Mouse (Mus musculus) spleen, adult 2 months (tissue): ENCODE measurements around the gene Irf2bp1. TPM values are rescaled to one million over a fixed set of nuclear protein-coding genes. Genes with fewer than 3 reads are reported as not detected.

Experiments used
- DNase-seq, 2 experiments: peaks; one replicate each; pipeline versions ENCODE4 v3.0.0 to v3.0.0-alpha.2; 2012 to 2021; ENCODE audit warnings: low spot score in 2 of 2, low read depth in 1 of 2
- H3K27ac ChIP-seq: fragments of 200-500 bp; 2 replicates; pipeline ENCODE4 v1.5.1; 2012; ENCODE audit warnings: low read length, inconsistent platforms; ENCODE audit not compliant: insufficient read depth
- H3K27me3 ChIP-seq: fragments of 200-500 bp; 2 replicates; pipeline ENCODE4 v1.6.1; 2012; ENCODE audit warnings: mild to moderate bottlenecking, moderate library complexity, low read length, inconsistent platforms; ENCODE audit not compliant: control insufficient read depth, insufficient read depth
- H3K36me3 ChIP-seq: fragments of 200-500 bp; 2 replicates; pipeline ENCODE4 v1.6.1; 2012; ENCODE audit warnings: mild to moderate bottlenecking, low read length, inconsistent platforms; ENCODE audit not compliant: control insufficient read depth, insufficient read depth
- H3K4me1 ChIP-seq: fragments of 200-500 bp; 2 replicates; pipeline ENCODE4 v1.6.1; 2011; ENCODE audit warnings: inconsistent platforms; ENCODE audit not compliant: control insufficient read depth, insufficient read depth, insufficient read length
- H3K4me3 ChIP-seq: fragments of 200-500 bp; 2 replicates; pipeline ENCODE4 v1.5.1; 2011; ENCODE audit warnings: mild to moderate bottlenecking, inconsistent platforms; ENCODE audit not compliant: insufficient read depth, insufficient read length; ENCODE audit errors: extremely low read depth
- CTCF ChIP-seq: fragments of 200-500 bp; IDR thresholded peaks from 2 replicates; pipeline ENCODE4 v1.5.1; 2011; ENCODE audit warnings: mild to moderate bottlenecking, inconsistent platforms; ENCODE audit not compliant: insufficient read depth, insufficient read length, insufficient replicate concordance; ENCODE audit errors: extremely low read depth
- POLR2A ChIP-seq: fragments of 200-500 bp; IDR thresholded peaks from 2 replicates; pipeline ENCODE4 v1.6.1; 2011; ENCODE audit warnings: low read depth, low read length, inconsistent platforms
- WGBS: fragments of 180-500 bp; shearing (Covaris S2); methylation state at CpG from one replicate; pipeline ENCODE4 v1.1.7; 2018; 5-methylcytosine and 5-hydroxymethylcytosine counted together
- polyA plus RNA-seq: library from polyadenylated mRNA; depleted of rRNA; stranded (reverse); fragments of >200 nt; gene quantifications from 2 replicates; pipeline ENCODE4 v1.2.3, GENCODE M21; 2012

Irf2bp1 gene
- polyA plus RNA-seq, 1 experiment: 23.8 TPM

DNA sequence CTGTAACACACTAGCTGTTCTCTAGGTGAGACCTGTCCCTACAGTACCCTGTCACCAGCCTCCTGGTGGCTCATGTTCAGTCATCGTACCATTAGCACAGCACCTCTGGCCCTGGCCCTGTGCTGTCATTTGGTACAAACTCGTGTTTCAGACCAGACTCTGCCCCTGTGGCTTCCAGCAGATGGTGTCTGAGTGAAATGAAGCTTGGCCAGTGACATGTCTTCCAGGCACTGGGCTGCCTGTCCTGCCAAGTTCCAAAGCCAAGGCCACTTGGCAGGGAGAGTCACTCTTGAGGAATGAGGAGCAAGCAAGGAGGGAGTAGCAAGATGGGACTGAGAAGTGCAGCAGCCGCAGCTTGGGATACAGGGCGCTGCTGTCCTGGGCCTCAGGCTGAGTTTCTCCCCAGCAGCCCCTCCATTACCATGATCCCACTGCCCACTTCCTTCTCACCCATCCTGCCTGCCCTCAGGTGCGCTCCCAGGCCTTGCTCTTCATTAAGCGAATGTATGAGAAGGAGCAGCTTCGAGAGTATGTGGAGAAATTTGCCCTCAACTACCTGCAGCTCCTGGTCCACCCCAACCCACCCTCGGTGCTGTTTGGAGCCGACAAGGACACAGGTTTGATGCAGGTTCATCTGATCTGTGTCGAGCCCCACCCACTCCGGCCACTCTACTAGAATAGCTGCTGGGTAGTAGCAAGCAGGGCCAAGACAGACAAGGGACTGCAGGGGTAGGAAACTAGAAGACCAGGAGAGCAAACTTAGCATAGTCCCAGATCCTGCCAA lies 42.6 kb downstream of the Irf2bp1 start:
- H3K4me3 ChIP-seq: no peak overlapping the region
- TF ChIP-seq POLR2A: no peak
- no peak for TF ChIP-seq CTCF
- H3K27ac ChIP-seq: no peak overlapping the region
- no peaks in the 10 kb centered on the region for H3K4me1 ChIP-seq
- 91% methylated on average over 11 of the region's 11 CpGs for WGBS
- H3K36me3 ChIP-seq: peaks cover 60% of the 10 kb centered on the region
- H3K27me3 ChIP-seq: no peaks in the 10 kb centered on the region
- DNase-seq: no peak

- H3K4me3 ChIP-seq: no peak overlapping the region
- peaks cover 50% of the 10 kb centered on the region for H3K36me3 ChIP-seq
- TF ChIP-seq POLR2A: no peak
- TF ChIP-seq CTCF: no peak
- H3K4me1 ChIP-seq: no peaks in the 10 kb centered on the region
- no peak for DNase-seq
- no peaks in the 10 kb centered on the region for H3K27me3 ChIP-seq
- no peak overlapping the region for H3K27ac ChIP-seq
- WGBS: 77% methylated on average over 14 of the region's 14 CpGs
Measured at GRCm38 (mm10) chr7:19048006-19048527, 44.2 kb downstream of the Irf2bp1 start.

GRCm38 (mm10) chr7:19049252-19049651 lies 45.4 kb downstream of the Irf2bp1 start:
- H3K4me3 ChIP-seq: no peak overlapping the region
- TF ChIP-seq CTCF: no peak
- no peak for TF ChIP-seq POLR2A
- H3K27ac ChIP-seq: no peak overlapping the region
- no peaks in the 10 kb centered on the region for H3K27me3 ChIP-seq
- H3K4me1 ChIP-seq: no peaks in the 10 kb centered on the region
- WGBS: 74% methylated on average over 5 of the region's 5 CpGs
- peaks cover 48% of the 10 kb centered on the region for H3K36me3 ChIP-seq
- no peak for DNase-seq

- H3K36me3 ChIP-seq: peaks cover 48% of the 10 kb centered on the region
- DNase-seq: no peak
- H3K27ac ChIP-seq: no peak overlapping the region
- H3K27me3 ChIP-seq: no peaks in the 10 kb centered on the region
- H3K4me3 ChIP-seq: no peak overlapping the region
- TF ChIP-seq CTCF (no peak), POLR2A (no peak)
- H3K4me1 ChIP-seq: no peaks in the 10 kb centered on the region
- WGBS: 58% methylated on average over 8 of the region's 8 CpGs
Measured at GRCm38 (mm10) chr7:19050172-19050571, 46.3 kb downstream of the Irf2bp1 start.

GRCm38 (mm10) chr7:19051161-19051560 lies 47.3 kb downstream of the Irf2bp1 start:
- H3K27ac ChIP-seq: no peak overlapping the region
- H3K4me3 ChIP-seq: no peak overlapping the region
- TF ChIP-seq CTCF (no peak), POLR2A (no peak)
- WGBS: 88% methylated on average over 4 of the region's 4 CpGs
- peaks cover 43% of the 10 kb centered on the region for H3K36me3 ChIP-seq
- no peak for DNase-seq
- no peaks in the 10 kb centered on the region for H3K27me3 ChIP-seq
- no peaks in the 10 kb centered on the region for H3K4me1 ChIP-seq

DNA sequence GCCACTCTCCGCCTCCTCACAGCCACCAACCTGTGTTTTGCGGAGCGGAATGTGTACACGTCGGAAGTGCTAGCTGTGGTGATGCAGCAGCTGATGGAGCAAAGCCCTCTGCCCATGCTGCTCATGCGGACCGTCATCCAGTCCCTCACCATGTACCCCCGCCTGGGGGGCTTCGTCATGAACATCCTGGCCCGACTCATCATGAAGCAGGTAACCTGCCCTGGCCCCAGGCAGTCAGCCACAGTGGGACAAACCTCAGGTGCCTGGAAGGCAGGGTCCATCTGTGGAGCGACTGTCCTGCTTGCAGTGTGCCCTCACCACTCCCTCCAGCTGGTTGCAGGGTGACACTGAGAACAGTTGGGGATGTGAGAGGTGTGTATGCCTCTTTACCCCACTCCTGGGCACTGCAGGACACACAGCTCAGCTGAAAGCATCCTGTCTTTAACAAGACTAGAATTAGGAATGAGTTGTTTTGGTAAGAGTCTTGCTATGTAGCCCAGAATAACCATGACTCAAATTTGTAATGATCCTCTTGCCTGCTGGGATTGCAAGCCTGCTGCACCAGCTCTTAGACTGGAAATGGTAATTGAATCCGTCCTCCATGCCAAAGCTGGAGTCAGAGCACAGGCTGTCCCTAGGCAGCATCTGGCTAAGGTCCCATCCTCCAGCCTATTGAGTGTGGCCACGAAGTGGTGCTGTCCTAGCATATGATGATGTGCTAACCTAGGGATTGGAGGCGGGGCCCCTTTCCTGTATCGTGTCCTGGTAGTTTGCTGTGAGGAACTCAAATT lies 48.7 kb downstream of the Irf2bp1 start:
- peaks cover 34% of the 10 kb centered on the region for H3K36me3 ChIP-seq
- no peak overlapping the region for H3K27ac ChIP-seq
- WGBS: 92% methylated on average over 15 of the region's 15 CpGs

More for the DNA sequence above, 48.7 kb downstream of the Irf2bp1 start:
- Histone ChIP-seq H3K27me3 (no peaks in the 10 kb centered on the region), H3K4me3 (no peak overlapping the region), H3K4me1 (no peaks in the 10 kb centered on the region)
- TF ChIP-seq CTCF (no peak), POLR2A (no peak)
- no peak for DNase-seq
